Mouse (Mus musculus) gastrocnemius, adult 8-10 months (tissue): Measurements from ENCODE around the gene D930007J09Rik. TPM values are rescaled to one million over a fixed set of nuclear protein-coding genes. Genes with fewer than 3 reads are reported as not detected.
A peak's percentile ranks its signal among the peaks of the same experiment; 100 is the strongest.

ENCODE experiments used
- DNase-seq, 2 experiments: peaks; one replicate each; pipeline ENCODE4 v3.0.0; 2022; ENCODE audit warnings: low spot score in 2 of 2
- total RNA-seq, 4 experiments: library from RNA; stranded (reverse); gene quantifications; 2 replicates each; pipeline ENCODE4 v1.2.4; 2022

D930007J09Rik gene
- total RNA-seq, 4 experiments from 2014 or later: not detected

- no peak for DNase-seq
These were observed 17.3 kb upstream of the D930007J09Rik start for GRCm38 (mm10) chr13:32819926-32820325.

GRCm38 (mm10) chr13:32819241-32819640 lies 16.6 kb upstream of the D930007J09Rik start:
- no peak for DNase-seq

GRCm38 (mm10) chr13:32807624-32808023 lies 5.0 kb upstream of the D930007J09Rik start:
- DNase-seq: no peak

- DNase-seq: no peak
These were observed 4.2 kb upstream of the D930007J09Rik start for GRCm38 (mm10) chr13:32806820-32807219.

GRCm38 (mm10) chr13:32803701-32804345 lies 1.2 kb upstream of the D930007J09Rik start:
- DNase-seq: no peak

- peak; percentile 92 to 96 for DNase-seq
These were observed 892 bp downstream of the D930007J09Rik start, which contains the start of gene Wrnip1 for GRCm38 (mm10) chr13:32801693-32802221. TSS of gene Wrnip1 (plus strand) at chr13:32802038.

GRCm38 (mm10) chr13:32800859-32801258 lies 1.8 kb downstream of the D930007J09Rik start:
- no peak for DNase-seq

- DNase-seq: no peak
These were observed 3.5 kb downstream of the D930007J09Rik start for GRCm38 (mm10) chr13:32799131-32799530.

GRCm38 (mm10) chr13:32797085-32797484 lies 5.6 kb downstream of the D930007J09Rik start:
- no peak for DNase-seq

- no peak for DNase-seq
These were observed 7.5 kb downstream of the D930007J09Rik start for GRCm38 (mm10) chr13:32795166-32795565.

GRCm38 (mm10) chr13:32794619-32795018 lies 8.0 kb downstream of the D930007J09Rik start:
- peak; percentile 56 to 75 for DNase-seq

GRCm38 (mm10) chr13:32789781-32790180 lies 12.9 kb downstream of the D930007J09Rik start:
- DNase-seq: no peak

- DNase-seq: no peak
These were observed 15.1 kb downstream of the D930007J09Rik start for GRCm38 (mm10) chr13:32787584-32787983.

- peak in 1 of 2 experiments; percentile 64 for DNase-seq
These were observed 18.8 kb downstream of the D930007J09Rik start, which contains the start of gene Mylk4 for GRCm38 (mm10) chr13:32783816-32784215. TSS of gene Mylk4 (minus strand) at chr13:32783954.

- no peak for DNase-seq
These were observed 19.6 kb downstream of the D930007J09Rik start for GRCm38 (mm10) chr13:32783055-32783454.

- DNase-seq: no peak
These were observed 23.8 kb downstream of the D930007J09Rik start for GRCm38 (mm10) chr13:32778861-32779260.

- peak in 1 of 2 experiments; percentile 44 for DNase-seq
These were observed 26.3 kb downstream of the D930007J09Rik start for GRCm38 (mm10) chr13:32776350-32776749.

- DNase-seq: no peak
These were observed 26.8 kb downstream of the D930007J09Rik start for GRCm38 (mm10) chr13:32775889-32776288.

GRCm38 (mm10) chr13:32769960-32770359 lies 32.7 kb downstream of the D930007J09Rik start:
- no peak for DNase-seq

- DNase-seq: no peak
These were observed 34.5 kb downstream of the D930007J09Rik start for GRCm38 (mm10) chr13:32768104-32768503.

- DNase-seq: peak; percentile 80 to 82
These were observed 38.2 kb downstream of the D930007J09Rik start for GRCm38 (mm10) chr13:32764448-32764847.

GRCm38 (mm10) chr13:32763141-32763540 lies 39.5 kb downstream of the D930007J09Rik start:
- DNase-seq: peak; percentile 55 to 77

- no peak for DNase-seq
These were observed 41.9 kb downstream of the D930007J09Rik start for GRCm38 (mm10) chr13:32760795-32761194.
